Mouse (Mus musculus) regulatory T cell (primary cell): ENCODE data around the gene Trim59.
"Not testable (repeated sequence)": the region's sequence is repeated elsewhere in the genome, so short reads cannot be mapped to it uniquely, and the experiment has no call there.

Experiments used
- in situ Hi-C: fragments of 300-600 bp; cut with MboI, MseI; formaldehyde crosslinking; loops from one replicate; pipeline ENCODE4 v1.15.1; 2025; ENCODE audit warnings: high pct_unique_total_duplicates

Gene Trim59

GRCm38 (mm10) chr3:69044645-69045399 is at the start of gene Trim59:
Trim59 (minus strand) TSS chr3:69044755.
- in situ Hi-C loops: no loop called here

GRCm38 (mm10) chr3:69064005-69064404 is 19.4 kb upstream of the Trim59 start:
- in situ Hi-C loops: no loop called here

- in situ Hi-C loops: no loop called here
These were observed 18.2 kb upstream of the Trim59 start for GRCm38 (mm10) chr3:69062764-69063163.

GRCm38 (mm10) chr3:69060672-69061071 is 16.1 kb upstream of the Trim59 start:
- in situ Hi-C loops: no loop called here

- in situ Hi-C loops: loop anchor here (5.0 kb wide), 1 partner anchor 656 kb away; no protein-coding TSS in a partner anchor
These were observed 11.3 kb upstream of the Trim59 start for GRCm38 (mm10) chr3:69055871-69056270.

GRCm38 (mm10) chr3:69054760-69055432 is 10.3 kb upstream of the Trim59 start:
- in situ Hi-C loops: loop anchor here (5.0 kb wide), 1 partner anchor 657 kb away; no protein-coding TSS in a partner anchor

GRCm38 (mm10) chr3:69051894-69052293 is 7.3 kb upstream of the Trim59 start:
- in situ Hi-C loops: no loop called here

- in situ Hi-C loops: no loop called here
These were observed 4.5 kb upstream of the Trim59 start for GRCm38 (mm10) chr3:69049011-69049410.

GRCm38 (mm10) chr3:69047684-69048083 is 3.1 kb upstream of the Trim59 start:
- in situ Hi-C loops: no loop called here

- in situ Hi-C loops: no loop called here
These were observed 2.0 kb upstream of the Trim59 start for GRCm38 (mm10) chr3:69046509-69046908.

GRCm38 (mm10) chr3:69045750-69046149 is 1.2 kb upstream of the Trim59 start:
- in situ Hi-C loops: no loop called here

- in situ Hi-C loops: no loop called here
These were observed 797 bp upstream of the Trim59 start for GRCm38 (mm10) chr3:69045400-69045703.

GRCm38 (mm10) chr3:69044167-69044591 is 376 bp downstream of the Trim59 start:
- in situ Hi-C loops: no loop called here

- in situ Hi-C loops: no loop called here
These were observed 3.3 kb downstream of the Trim59 start for GRCm38 (mm10) chr3:69041298-69041697.

GRCm38 (mm10) chr3:69040105-69040504 is 4.5 kb downstream of the Trim59 start:
- in situ Hi-C loops: no loop called here

- in situ Hi-C loops: loop anchor here (10.0 kb wide), 1 partner anchor 719 kb away; no protein-coding TSS in a partner anchor
These were observed 18.3 kb downstream of the Trim59 start for GRCm38 (mm10) chr3:69026133-69026783.

- in situ Hi-C loops: loop anchor here (10.0 kb wide), 1 partner anchor 724 kb away; no protein-coding TSS in a partner anchor
These were observed 23.8 kb downstream of the Trim59 start for GRCm38 (mm10) chr3:69020764-69021163.

- in situ Hi-C loops: loop anchor here (10.0 kb wide), 1 partner anchor 725 kb away; no protein-coding TSS in a partner anchor
These were observed 24.3 kb downstream of the Trim59 start for GRCm38 (mm10) chr3:69020285-69020684.

GRCm38 (mm10) chr3:69018635-69019034 is 25.9 kb downstream of the Trim59 start:
- in situ Hi-C loops: not testable (repeated sequence)

GRCm38 (mm10) chr3:69017181-69017580 is 27.4 kb downstream of the Trim59 start:
- in situ Hi-C loops: no loop called here

- in situ Hi-C loops: no loop called here
These were observed 35.7 kb downstream of the Trim59 start for GRCm38 (mm10) chr3:69008873-69009272.

GRCm38 (mm10) chr3:69006246-69006760 is 38.3 kb downstream of the Trim59 start:
- in situ Hi-C loops: no loop called here
